Mouse (Mus musculus): Measurements from ENCODE around the gene Smg6. TPM values are rescaled to one million over a fixed set of nuclear protein-coding genes. Genes with fewer than 3 reads are reported as not detected.
A peak's percentile ranks its signal among the peaks of the same experiment; 100 is the strongest.

Smg6 gene
- polyA plus RNA-seq, 1 experiment = 39.3 TPM

GRCm38 (mm10) chr11:75121348-75121747 lies 195.7 kb downstream of the Smg6 start:
- TF ChIP-seq POLR2A (IDR thresholded peaks at IDR 0.05; ENCODE audit: borderline replicate concordance, extremely low read depth, insufficient read depth, insufficient read length, poor library complexity, severe bottlenecking) (no peak), CTCF (IDR thresholded peaks at IDR 0.05; ENCODE audit: borderline replicate concordance, extremely low read depth, insufficient read depth, insufficient read length) (no peak)

GRCm38 (mm10) chr11:75124406-75124805 lies 198.8 kb downstream of the Smg6 start:
- DNase-seq (ENCODE audit: low read depth) = no peak
- TF ChIP-seq CTCF (IDR thresholded peaks at IDR 0.05; ENCODE audit: borderline replicate concordance, extremely low read depth, insufficient read depth, insufficient read length) = no peak
- no peak for TF ChIP-seq POLR2A (IDR thresholded peaks at IDR 0.05; ENCODE audit: borderline replicate concordance, extremely low read depth, insufficient read depth, insufficient read length, poor library complexity, severe bottlenecking)

More at GRCm38 (mm10) chr11:75121348-75121747, 195.7 kb downstream of the Smg6 start:
- DNase-seq (ENCODE audit: low read depth) = no peak

- no peak for DNase-seq (ENCODE audit: low read depth)
- TF ChIP-seq POLR2A (IDR thresholded peaks at IDR 0.05; ENCODE audit: borderline replicate concordance, extremely low read depth, insufficient read depth, insufficient read length, poor library complexity, severe bottlenecking) (no peak), CTCF (IDR thresholded peaks at IDR 0.05; ENCODE audit: borderline replicate concordance, extremely low read depth, insufficient read depth, insufficient read length) (no peak)
Observed at GRCm38 (mm10) chr11:75126384-75126783, 200.8 kb downstream of the Smg6 start.

GRCm38 (mm10) chr11:75129481-75129880 lies 203.9 kb downstream of the Smg6 start:
- no peak for TF ChIP-seq POLR2A (IDR thresholded peaks at IDR 0.05; ENCODE audit: borderline replicate concordance, extremely low read depth, insufficient read depth, insufficient read length, poor library complexity, severe bottlenecking)
- TF ChIP-seq CTCF (IDR thresholded peaks at IDR 0.05; ENCODE audit: borderline replicate concordance, extremely low read depth, insufficient read depth, insufficient read length) = no peak
- no peak for DNase-seq (ENCODE audit: low read depth)

GRCm38 (mm10) chr11:75131300-75131699 lies 205.7 kb downstream of the Smg6 start:
- TF ChIP-seq CTCF (IDR thresholded peaks at IDR 0.05; ENCODE audit: borderline replicate concordance, extremely low read depth, insufficient read depth, insufficient read length) = no peak
- no peak for TF ChIP-seq POLR2A (IDR thresholded peaks at IDR 0.05; ENCODE audit: borderline replicate concordance, extremely low read depth, insufficient read depth, insufficient read length, poor library complexity, severe bottlenecking)
- no peak for DNase-seq (ENCODE audit: low read depth)

GRCm38 (mm10) chr11:75132278-75132677 lies 206.7 kb downstream of the Smg6 start:
- peak; percentile 92 for DNase-seq (ENCODE audit: low read depth)
- TF ChIP-seq CTCF (IDR thresholded peaks at IDR 0.05; ENCODE audit: borderline replicate concordance, extremely low read depth, insufficient read depth, insufficient read length) (no peak), POLR2A (IDR thresholded peaks at IDR 0.05; ENCODE audit: borderline replicate concordance, extremely low read depth, insufficient read depth, insufficient read length, poor library complexity, severe bottlenecking) (no peak)

- no peak for DNase-seq (ENCODE audit: low read depth)
- TF ChIP-seq CTCF (IDR thresholded peaks at IDR 0.05; ENCODE audit: borderline replicate concordance, extremely low read depth, insufficient read depth, insufficient read length) = no peak
- no peak for TF ChIP-seq POLR2A (IDR thresholded peaks at IDR 0.05; ENCODE audit: borderline replicate concordance, extremely low read depth, insufficient read depth, insufficient read length, poor library complexity, severe bottlenecking)
Observed at GRCm38 (mm10) chr11:75133391-75133790, 207.8 kb downstream of the Smg6 start.

GRCm38 (mm10) chr11:75133951-75134350 lies 208.3 kb downstream of the Smg6 start:
- no peak for TF ChIP-seq CTCF (IDR thresholded peaks at IDR 0.05; ENCODE audit: borderline replicate concordance, extremely low read depth, insufficient read depth, insufficient read length)
- no peak for TF ChIP-seq POLR2A (IDR thresholded peaks at IDR 0.05; ENCODE audit: borderline replicate concordance, extremely low read depth, insufficient read depth, insufficient read length, poor library complexity, severe bottlenecking)

GRCm38 (mm10) chr11:75134485-75135068 lies 209.0 kb downstream of the Smg6 start:
- DNase-seq (ENCODE audit: low read depth) = no peak
- TF ChIP-seq POLR2A (IDR thresholded peaks at IDR 0.05; ENCODE audit: borderline replicate concordance, extremely low read depth, insufficient read depth, insufficient read length, poor library complexity, severe bottlenecking) (no peak), CTCF (IDR thresholded peaks at IDR 0.05; ENCODE audit: borderline replicate concordance, extremely low read depth, insufficient read depth, insufficient read length) (no peak)

More at GRCm38 (mm10) chr11:75133951-75134350, 208.3 kb downstream of the Smg6 start:
- peak; percentile 86 for DNase-seq (ENCODE audit: low read depth)

GRCm38 (mm10) chr11:75135358-75135757 lies 209.7 kb downstream of the Smg6 start:
- no peak for DNase-seq (ENCODE audit: low read depth)
- TF ChIP-seq POLR2A (IDR thresholded peaks at IDR 0.05; ENCODE audit: borderline replicate concordance, extremely low read depth, insufficient read depth, insufficient read length, poor library complexity, severe bottlenecking) (no peak), CTCF (IDR thresholded peaks at IDR 0.05; ENCODE audit: borderline replicate concordance, extremely low read depth, insufficient read depth, insufficient read length) (no peak)

GRCm38 (mm10) chr11:75136666-75137398 lies 211.2 kb downstream of the Smg6 start:
- DNase-seq (ENCODE audit: low read depth) = no peak
- no peak for TF ChIP-seq POLR2A (IDR thresholded peaks at IDR 0.05; ENCODE audit: borderline replicate concordance, extremely low read depth, insufficient read depth, insufficient read length, poor library complexity, severe bottlenecking)
- TF ChIP-seq CTCF (IDR thresholded peaks at IDR 0.05; ENCODE audit: borderline replicate concordance, extremely low read depth, insufficient read depth, insufficient read length) = no peak

Measured in brain, embryonic 14.5 days (tissue).